Mouse (Mus musculus) megakaryocyte, adult 5-6 weeks (primary cell): ENCODE results near the gene Cdh26. TPM values are rescaled to one million over a fixed set of nuclear protein-coding genes. Genes with fewer than 3 reads are reported as not detected.

ENCODE experiments used
- ATAC-seq: 2 replicates; pipeline ENCODE4 v1.8.0; 2016; ENCODE audit warnings: mild to moderate bottlenecking, inconsistent platforms; ENCODE audit not compliant: poor library complexity, severe bottlenecking
- total RNA-seq, 2 experiments: library from RNA; stranded (forward) in 1 of 2; stranded (reverse) in 1 of 2; fragments of 153-499, 151-499 nt in 1 of 2; fragments of 221-1000, 200-1000 nt in 1 of 2; gene quantifications; 2 replicates each; pipeline versions ENCODE4 v1.2.3 to v1.2.4; 2015 to 2017

The Cdh26 gene
- total RNA-seq, 2 experiments from 2014 or later, result not detected

DNA sequence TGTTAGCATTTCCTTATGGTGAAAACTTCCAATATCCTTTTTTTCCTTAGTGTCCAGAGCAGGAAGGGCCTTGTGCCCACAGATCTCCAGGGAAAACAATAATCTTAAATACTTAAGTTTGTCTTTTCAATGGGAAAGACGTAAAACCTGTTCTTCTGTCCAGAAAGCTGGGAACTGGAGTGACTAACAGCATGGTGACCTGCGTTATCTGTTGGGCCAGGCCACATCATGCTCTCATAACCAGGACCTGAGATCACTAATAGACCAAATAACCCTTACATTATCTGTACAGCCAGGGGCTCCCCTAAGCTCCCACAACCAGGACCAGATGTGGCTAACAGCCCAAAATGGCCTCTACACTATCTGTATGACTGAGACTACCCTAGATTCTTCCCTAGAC, 3.6 kb downstream of the Cdh26 start:
- no peak for ATAC-seq

DNA sequence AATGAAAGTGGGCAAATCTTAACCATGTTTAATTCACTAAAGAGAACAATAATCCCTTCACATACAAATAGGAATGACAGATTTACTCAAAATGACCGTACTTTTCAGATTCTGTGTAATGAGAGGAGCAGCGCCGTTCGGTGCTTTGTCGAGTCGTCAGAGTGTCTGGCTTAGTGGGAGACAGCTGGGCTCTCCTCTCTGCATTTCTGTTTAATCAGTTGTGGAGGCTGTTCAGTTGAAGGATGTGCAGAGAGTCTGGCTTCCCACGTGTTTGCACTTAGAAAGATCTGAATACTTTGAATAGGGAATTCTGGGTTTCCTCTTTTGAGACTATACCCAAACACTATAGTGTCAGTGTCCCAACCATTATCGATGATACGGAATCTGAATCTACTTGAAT, 7.0 kb downstream of the Cdh26 start:
- ATAC-seq, result no peak

DNA sequence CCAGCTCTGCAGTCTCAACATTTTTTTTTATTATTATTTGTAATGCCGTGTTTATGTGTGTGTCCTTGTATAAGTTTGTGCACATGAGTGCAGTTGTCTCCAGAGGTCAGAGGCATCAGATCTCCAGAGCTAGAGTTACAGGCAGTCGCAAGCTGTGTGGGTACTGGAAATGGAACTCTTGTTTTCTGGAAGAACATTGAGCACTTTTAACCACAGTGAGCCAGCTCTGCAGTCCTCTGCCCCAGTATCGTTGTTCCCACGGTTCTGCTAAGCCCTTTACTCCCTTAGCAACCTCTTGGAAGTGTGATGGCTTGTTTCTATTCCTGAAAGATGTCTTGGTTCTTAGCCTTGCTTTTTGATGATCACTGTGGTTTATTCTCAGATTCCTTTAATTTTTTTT, 19.1 kb downstream of the Cdh26 start:
- no peak for ATAC-seq

DNA sequence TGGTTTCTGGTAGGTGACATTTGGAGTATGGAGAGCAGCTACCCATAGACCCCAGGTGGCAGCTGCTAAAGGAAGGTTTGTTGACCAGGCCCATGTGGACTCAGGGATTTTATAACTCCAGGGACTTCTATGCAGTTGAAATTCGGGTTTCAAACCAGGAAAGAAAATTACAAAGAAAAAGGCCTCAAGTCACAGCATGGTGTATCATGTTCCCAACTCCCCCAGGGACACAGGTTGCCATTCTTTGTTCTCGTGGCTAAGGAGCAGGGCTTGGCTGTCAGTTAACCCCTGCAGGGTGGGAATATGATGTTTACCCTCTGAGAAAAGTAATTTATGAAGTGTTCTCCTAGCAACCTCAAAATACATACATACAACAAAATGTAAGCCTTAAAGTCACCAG, 19.9 kb downstream of the Cdh26 start:
- no peak for ATAC-seq

DNA sequence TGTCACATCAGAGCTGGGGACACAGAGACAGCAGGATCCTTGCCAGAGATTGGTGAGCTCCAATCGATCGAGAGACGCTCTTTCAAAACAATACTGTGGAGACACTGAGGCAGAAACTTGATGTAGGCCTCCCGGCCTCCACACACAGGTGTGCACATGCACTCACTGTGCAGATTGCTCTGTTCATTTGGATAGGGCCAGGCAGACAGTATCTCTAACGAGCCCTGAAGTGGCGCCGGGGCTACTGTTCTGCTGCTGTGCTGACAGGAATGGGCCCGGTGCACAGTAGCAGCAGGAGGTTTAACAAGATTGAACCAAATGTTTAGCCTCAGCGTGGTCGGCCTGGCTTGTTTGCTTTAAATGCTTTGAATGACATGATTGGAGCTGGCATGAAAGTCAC, 20.6 kb downstream of the Cdh26 start:
- no peak for ATAC-seq

DNA sequence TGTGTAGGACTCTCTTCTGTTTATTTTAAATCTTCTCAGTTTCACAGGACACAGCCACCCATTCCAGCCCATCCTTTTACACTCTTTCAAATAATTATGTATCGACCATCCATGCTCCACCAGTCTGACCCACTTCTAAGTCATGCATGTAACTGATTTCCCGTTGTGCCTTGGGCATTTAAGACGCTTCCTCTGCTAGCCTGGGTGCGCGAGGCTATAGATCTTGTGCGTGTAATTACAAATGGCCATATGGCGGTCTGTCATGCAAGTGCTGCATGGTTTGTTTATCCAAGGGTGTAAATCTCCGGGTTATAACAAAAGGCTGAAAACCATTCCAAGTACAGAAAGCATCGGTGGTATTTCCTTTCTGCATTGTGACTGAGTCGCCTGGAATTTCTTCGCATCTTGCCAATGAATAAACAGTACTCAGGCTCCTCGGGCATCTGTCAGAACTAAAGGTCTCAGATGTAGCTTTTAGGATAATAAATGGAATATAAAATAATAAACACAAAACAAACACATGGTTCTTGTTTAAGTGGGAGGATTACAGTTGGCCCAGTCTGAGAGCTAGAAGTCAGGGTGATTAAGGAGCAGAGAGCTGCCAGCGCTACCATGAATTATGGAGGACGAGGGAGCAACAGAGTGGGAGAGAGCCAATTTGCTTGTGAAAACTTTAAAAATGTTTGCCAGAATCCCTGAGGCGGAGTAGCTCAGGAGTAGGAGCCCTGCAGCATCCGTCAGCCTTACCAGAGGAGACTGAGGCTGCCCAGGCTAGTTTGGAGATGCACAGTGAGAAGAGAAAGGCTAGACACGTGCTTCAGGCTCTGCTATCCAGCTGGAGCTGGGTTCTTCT, 24.6 kb downstream of the Cdh26 start:
- no peak for ATAC-seq

DNA sequence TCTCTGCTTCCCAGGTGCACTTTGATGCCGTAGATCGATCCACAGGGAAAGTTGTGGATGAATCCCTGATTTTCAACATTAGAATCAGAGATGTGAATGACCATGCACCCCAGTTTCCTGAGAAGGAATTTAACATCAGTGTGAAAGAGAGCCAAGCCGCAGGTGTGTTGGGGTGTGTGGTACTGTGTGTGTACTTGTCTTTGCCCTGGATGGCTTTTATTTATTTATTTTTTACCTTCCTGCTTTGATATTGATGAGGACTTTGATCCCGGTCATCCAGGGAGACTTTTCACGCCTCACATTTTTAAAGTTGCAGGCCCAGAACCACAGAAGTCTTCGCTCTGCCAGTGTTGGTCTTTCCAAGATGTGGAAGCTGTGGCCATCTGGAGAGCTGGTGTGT, 27.1 kb downstream of the Cdh26 start:
- no peak for ATAC-seq

DNA sequence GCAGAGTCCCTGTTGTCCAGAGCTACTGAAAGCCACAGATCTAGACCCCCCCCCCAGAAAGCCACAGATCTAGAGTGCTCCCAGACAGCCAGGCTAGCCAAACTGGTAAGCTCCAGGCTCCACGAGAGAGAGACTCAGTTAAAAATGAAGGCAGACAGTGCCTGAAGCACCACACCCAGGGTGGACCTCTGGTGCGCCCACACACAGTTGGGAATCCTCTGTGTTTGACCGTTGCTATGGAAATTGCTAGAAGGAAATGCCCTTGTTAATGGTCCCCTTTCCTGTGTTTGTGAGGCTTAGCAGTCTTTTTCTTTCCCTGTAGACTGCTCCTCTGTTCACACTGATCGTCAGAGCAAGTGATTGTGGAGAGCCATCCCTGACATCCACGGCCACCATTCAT, 30.0 kb downstream of the Cdh26 start:
- ATAC-seq, result no peak

DNA sequence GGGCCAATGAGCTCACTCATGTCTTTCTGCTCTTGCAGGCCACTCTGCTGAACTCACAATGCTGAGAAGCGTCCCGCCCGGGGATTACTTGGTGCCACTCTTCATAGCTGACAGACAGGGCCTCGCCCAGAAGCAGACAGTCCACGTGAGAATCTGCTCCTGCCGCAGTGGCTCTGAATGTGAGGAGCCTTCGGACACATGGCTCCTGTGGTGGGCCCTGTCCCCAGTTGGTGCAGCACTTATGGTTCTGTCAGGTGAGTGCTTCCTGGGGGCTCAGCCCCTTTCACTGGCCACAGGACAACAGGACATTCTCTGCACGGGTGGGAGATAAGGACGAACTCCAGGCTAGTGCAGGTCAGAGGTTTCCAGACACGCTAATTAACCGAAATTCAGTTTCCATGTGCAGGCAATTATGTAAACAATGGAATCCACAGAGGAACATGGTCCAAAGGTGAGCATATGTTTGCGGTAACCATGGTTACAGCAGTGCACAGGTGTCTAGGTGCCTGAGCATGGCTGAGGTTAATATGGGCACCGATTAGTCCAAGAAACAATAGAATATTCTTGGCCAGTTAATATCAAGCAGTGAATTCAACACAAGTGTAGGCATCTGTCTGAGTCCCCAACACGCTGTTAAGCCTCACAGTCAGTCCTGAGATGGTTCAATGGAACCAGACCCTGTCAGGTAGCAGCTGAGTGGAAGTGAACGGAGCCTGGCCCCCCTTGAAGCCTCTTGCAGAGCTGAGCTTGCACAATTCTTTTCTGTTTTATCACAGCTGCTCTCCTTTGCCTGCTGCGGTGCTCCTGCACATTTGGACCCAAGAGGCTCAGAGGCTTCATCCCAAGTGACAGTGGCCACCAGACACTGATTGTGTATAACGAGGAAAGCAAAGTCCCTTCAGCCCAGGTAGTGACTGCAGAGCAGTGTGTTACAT, 41.5 kb downstream of the Cdh26 start:
- ATAC-seq, result no peak

DNA sequence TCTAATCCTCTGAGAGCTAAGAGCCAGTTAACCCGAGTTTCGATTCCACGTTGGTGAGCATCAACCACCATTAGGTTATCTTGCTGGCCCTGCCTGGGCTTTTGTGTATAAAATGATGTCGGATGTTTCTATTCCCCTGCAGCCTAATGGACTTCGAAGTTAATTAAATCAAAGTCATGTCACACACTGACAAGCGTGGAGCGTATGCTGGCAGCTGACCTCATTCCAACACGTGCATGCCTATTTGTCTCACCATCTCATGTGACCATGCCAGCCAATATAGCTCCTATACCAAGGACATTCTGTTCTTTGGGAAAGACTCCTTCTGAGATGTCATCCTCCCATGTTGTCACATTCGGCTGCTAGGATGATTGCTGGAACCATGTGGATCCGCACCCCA, 43.6 kb downstream of the Cdh26 start:
- no peak for ATAC-seq

DNA sequence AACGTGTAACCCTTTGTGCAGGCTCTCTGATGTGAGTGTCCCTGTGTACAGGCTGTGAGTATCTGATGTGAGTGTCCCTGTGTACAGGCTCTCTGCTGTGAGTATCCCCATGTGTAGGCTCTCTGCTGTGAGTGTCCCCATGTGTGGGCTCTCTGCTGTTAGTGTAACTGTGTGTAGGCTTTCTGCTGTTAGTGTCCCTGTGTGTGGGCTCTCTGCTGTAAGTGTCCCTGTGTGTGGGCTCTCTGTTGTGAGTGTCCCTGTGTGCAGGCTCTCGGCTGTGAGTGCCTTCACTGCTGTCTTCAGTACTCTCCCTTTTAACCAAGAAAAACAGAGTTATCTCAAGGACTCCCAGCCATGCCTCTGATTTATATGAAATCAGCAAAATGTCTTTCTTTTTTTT, 46.9 kb downstream of the Cdh26 start:
- ATAC-seq, result no peak

DNA sequence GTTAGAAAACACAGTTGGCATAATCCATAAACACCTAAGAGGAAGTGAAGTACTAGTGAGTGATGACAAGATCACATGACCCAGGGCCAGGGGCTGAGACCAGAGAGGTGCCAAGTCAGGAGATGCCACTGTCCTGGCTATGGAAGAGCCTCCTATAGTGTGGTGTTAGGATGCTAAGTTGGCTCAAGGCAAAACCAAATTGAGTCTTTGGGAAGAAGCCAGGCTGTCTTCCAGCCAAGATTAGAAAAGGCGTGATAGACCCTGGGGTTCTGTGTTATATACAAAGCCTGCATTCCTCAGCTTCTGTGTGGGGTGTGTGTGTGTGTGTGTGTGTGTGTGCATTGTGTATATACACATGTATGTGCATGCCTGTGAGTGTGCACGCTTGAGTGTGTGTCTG, 48.7 kb downstream of the Cdh26 start:
- ATAC-seq, result no peak

DNA sequence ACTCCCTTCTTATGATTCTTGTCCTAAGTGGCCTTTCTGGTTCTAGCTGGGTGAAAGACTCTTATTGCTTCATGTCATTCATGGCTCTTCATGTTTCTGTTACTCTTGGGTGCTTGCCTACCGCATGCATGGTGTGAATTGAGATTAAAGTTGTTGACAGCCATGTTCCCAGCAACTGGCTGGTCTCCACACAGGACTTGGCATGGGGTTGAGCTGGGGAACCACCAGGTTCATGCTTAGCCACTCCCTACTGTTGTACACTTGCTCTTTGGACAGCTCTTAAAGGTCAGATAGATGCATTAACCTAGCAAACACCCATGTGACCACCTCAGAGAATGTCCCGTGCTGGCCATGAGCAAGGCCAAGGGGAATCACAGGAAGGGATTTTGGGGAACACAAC, 50.6 kb downstream of the Cdh26 start:
- ATAC-seq, result no peak

DNA sequence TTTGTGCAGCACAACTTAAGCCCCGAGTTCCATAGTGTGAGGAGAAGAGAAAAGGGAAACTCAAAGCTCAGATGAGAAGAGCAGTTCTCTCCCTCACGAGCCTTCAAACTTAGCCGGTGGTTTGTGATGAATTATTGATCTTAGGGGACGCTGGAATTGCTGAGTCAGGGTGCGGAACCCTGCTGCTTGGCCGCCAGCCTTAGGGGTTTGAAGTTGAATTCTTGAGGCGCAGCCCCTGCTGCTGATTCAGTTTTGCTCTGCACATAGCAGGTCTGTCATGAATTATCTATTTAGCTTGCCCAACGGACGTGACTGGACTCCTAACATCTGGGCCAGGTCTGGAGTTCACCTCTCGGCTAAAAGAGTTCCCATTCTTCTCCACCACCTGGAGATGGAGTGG, 53.1 kb downstream of the Cdh26 start:
- ATAC-seq, result no peak

DNA sequence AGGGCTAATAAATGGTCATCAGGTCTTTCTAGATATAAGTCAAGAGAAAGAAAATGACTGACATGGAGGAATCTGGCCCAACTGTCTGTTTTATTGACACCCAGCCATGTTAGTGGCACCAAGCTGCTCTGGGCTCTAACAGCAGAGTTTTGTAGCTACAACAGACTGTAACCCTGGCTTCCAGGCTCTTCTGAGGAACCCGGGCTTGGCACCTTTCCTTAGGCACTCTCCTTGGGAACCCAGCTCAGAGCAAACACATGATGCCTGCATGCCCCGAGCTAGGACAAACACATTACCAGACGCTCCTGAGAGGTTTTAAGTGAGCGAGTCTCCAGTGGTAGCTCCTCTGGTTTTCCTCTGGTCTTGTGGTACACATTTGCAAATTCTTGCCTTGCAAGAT, 57.9 kb downstream of the Cdh26 start:
- no peak for ATAC-seq

DNA sequence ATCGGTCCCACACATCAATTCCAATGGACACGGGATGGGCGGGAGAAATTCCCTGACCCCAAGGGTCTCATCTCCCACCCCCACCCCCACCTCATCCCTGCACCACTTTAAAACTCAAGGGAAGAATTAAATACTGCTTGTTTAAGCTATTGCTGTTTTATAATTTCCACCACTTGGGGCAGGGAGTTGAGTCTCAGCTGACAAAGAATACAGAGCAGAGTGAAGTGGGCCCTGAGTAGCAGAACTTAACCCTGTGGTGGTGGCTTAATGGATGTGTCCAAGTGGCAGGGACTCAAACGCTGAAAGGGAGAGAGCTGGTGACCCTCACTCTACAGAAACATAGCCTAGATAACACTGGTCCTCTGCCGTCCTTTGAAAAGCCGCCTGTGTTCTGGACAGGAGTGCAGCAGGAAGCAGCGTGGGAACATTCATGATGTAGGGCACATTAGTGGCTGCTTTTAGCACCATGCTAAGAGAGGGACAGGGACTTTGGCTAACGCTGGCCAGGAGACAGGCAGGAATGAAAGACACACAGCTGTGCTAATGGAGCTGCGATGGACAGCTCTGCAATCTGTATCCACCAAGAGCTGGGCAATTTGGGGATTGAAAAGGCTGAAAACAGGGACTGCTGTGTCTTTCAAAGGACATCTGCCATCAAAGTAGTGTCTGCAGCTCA, 60.1 kb downstream of the Cdh26 start:
- no peak for ATAC-seq

DNA sequence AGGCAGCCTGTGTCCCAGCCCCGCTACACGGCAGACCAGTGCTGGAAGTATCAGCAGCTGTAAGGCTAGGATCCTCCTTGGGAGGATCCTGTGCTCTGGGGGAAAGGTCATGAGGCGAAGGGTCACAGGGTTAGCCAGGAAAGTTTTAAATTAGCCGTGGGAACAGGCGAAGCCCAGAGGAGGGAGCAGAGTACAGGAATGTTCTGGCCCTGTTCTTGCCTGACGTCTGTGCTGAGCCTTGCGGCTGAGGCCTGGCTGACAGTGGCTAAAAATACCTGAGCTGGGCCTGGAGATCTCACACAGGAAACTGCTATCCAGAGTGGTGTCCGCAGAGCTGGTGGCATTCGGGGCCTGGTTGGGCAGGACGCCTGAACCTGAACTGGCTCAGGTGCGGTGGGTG, 63.7 kb downstream of the Cdh26 start:
- no peak for ATAC-seq

DNA sequence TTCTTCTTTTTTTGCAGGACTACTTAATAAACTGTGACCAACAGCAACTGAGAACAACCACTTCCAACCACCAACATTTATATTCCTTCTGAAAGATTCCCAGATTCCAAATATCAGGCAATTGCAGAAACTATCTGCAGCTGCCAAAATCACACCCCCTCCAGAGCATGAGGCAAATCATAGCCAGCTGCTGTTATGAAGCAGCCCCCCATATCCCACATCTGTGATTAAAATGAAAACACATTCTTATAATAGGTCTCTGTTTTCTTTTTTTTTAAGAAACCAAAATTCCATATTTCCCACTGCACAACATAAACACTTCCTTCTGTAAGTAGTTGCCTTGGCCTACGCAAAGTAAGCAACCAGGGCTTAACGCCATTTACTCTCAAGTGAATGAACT, 65.5 kb downstream of the Cdh26 start:
- ATAC-seq, result no peak

DNA sequence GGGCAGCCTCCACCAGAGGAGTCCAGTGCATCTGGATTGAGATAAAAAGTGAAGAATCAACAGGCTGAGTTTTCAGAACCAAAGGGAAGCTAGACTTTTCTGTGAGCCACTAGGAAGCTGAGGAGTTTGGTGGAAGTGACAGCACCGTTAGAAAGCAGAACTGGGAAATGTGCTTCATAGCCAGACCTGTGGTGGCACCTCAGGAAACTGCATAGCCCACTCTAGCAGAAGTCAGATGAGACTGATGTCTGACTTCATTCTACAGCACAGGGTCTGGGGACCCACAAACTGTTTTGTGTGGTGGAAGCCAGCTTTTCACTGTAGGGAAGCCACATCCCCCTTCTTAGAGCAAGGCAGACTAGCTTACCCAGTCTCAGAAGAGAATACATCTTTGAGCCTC, 67.6 kb downstream of the Cdh26 start:
- ATAC-seq, result peak; percentile 71

DNA sequence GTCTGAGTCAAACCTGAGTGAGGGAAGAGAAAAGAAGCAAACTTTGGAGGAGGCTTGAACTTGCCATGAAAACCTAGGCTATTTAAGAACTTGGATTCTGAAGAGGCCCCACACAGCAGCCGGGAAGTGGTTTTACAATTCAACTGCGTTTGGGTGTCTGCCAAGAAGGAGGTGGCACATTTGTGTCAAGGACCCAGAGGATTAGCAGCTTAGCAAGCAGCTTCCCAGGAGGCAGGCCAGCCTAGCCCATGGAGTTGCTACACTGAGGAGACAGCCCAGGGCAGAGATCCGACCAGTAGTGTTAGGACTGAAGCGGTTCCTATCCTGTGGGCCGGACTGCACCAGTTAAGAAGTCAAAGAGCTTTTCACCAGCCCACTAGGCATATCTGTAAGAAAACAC, 68.1 kb downstream of the Cdh26 start:
- peak; percentile 12 for ATAC-seq

DNA sequence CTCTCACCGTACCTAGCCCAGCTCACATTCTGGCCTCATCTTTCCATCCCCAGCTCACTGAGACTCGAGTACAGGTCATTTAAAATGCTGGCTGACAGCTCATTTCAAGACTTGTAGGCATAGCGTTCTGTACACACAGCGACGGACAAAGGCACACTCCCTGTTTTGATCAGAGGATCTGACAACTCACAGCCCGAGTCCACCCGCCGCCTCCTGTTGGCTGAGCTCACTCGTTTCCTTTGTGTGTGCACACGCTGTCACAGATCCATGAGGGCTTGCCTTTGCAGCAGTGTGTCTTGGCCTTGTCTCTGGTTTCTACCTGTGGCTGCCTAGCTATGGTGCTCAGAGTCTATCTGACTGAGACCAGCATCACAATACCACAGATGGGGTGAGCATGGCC, 72.1 kb downstream of the Cdh26 start:
- ATAC-seq, result no peak

DNA sequence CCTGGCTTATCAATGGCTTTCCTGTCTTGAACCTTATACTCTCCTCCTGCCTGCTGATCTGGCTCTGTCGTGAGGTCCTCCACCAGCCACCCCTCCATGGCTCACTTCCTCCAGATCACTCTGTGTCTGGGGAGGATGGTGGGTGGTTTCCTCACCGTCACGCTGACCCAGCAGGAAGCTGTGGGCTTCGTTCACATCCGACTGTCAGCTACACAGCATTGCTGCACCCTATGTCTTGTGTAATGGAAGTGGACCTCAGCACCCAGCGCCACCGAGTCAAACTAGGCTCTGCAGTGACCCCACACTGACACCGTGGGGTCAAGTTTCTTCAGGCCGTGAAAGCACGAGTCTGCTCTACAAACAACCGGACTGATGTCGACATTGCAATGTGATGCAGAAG, 75.7 kb downstream of the Cdh26 start:
- ATAC-seq, result peak; percentile 77
